ENCODE assay signal across 10 mouse cellular contexts in genomic region chr7:38074514-38074913, GRCm38 (mm10). TPM values are rescaled to one million over a fixed set of nuclear protein-coding genes. Genes with fewer than 3 reads are reported as not detected.
DNase-seq lines count a peak whose midpoint lies in the region; ATAC-seq and TF ChIP-seq lines count a peak whose summit lies in the region.
"Had no signal": no experiment of that assay in that cellular context is flagged by ENCODE, and none has a peak within 500 bp of the region (broad histone marks: within the 10 kb centered on the region; RNA-seq: fewer than 3 reads in every experiment).

No protein-coding gene starts in this region.

- no peak for ATAC-seq in heart, embryonic 15.5 days (replicated peaks; ENCODE audit: insufficient number of reproducible peaks, insufficient read depth, low FRiP score, low read depth)
- ATAC-seq in forebrain, postnatal 0 days = peak; percentile 45; the same call in 1 of the 2 replicates
- peak; percentile 83 for ATAC-seq in midbrain, embryonic 16.5 days
- no peak for ATAC-seq in granulocyte monocyte progenitor cell, adult 5-6 weeks (replicated peaks; ENCODE audit: poor library complexity, severe bottlenecking)

- no peak for DNase-seq in heart, postnatal 36 days
- DNase-seq in cerebellum, postnatal 25 days = peak; percentile 44 to 59
- DNase-seq in forebrain, postnatal 0 days = no peak
- DNase-seq in adipocyte (ENCODE audit: low spot score) = no peak
- no peak for DNase-seq in urinary bladder, postnatal 14 days (ENCODE audit: low spot score)
- DNase-seq: liver, embryonic 13.5 days had no signal

- no peak for TF ChIP-seq CTCF in forebrain, postnatal 0 days (IDR thresholded peaks at IDR 0.05; ENCODE audit: low read depth)

- H3K9me3 ChIP-seq in heart, embryonic 15.5 days (replicated peaks) = no peaks in the 10 kb centered on the region
- H3K9me3 ChIP-seq in forebrain, postnatal 0 days (ENCODE audit: low read length) = no peaks in the 10 kb centered on the region
- H3K9me3 ChIP-seq in midbrain, embryonic 16.5 days (replicated peaks; ENCODE audit: control insufficient read depth, low read length, poor library complexity, severe bottlenecking) = no peaks in the 10 kb centered on the region
- H3K9me3 ChIP-seq: G1E; liver, embryonic 13.5 days had no signal

- intact Hi-C loops in heart, postnatal 36 days (cut with DNase I) = loop anchor here (1.0 to 5.0 kb wide), 3 partner anchors 13 to 702 kb away; no protein-coding TSS in a partner anchor

- peaks cover 6% of the 10 kb centered on the region; the same call in 1 of the 2 replicates for H3K27me3 ChIP-seq in heart, embryonic 15.5 days
- peaks cover 9% of the 10 kb centered on the region; the same call in 1 of the 2 replicates for H3K27me3 ChIP-seq in forebrain, postnatal 0 days (ENCODE audit: insufficient read depth, low read length)
- H3K27me3 ChIP-seq in midbrain, embryonic 16.5 days (ENCODE audit: control insufficient read depth, insufficient read depth, low read depth, low read length) = 0 out of 2 replicates have a peak, but pooled peaks cover 3% of the 10 kb centered on the region

- H3K4me1 ChIP-seq in heart, embryonic 15.5 days (replicated peaks) = peaks cover 7% of the 10 kb centered on the region; the same call in 1 of the 2 replicates
- no peaks in the 10 kb centered on the region for H3K4me1 ChIP-seq in forebrain, postnatal 0 days (ENCODE audit: insufficient read depth)
- peaks cover 11% of the 10 kb centered on the region for H3K4me1 ChIP-seq in midbrain, embryonic 16.5 days (ENCODE audit: control insufficient read depth, insufficient read depth, low read length)
- H3K4me1 ChIP-seq: liver, embryonic 13.5 days had no signal

- H3K36me3 ChIP-seq in heart, embryonic 15.5 days = no peaks in the 10 kb centered on the region
- no peaks in the 10 kb centered on the region for H3K36me3 ChIP-seq in forebrain, postnatal 0 days (ENCODE audit: insufficient read depth)
- H3K36me3 ChIP-seq in midbrain, embryonic 16.5 days (ENCODE audit: control insufficient read depth, insufficient read depth, low read length) = no peaks in the 10 kb centered on the region
- H3K36me3 ChIP-seq: G1E; liver, embryonic 13.5 days had no signal

- H3K27ac ChIP-seq in heart, embryonic 15.5 days = no peak overlapping the region
- no peak overlapping the region for H3K27ac ChIP-seq in forebrain, postnatal 0 days (ENCODE audit: low read depth, low read length)
- no peak overlapping the region for H3K27ac ChIP-seq in midbrain, embryonic 16.5 days (ENCODE audit: low read length)
- H3K27ac ChIP-seq: liver, embryonic 13.5 days had no signal

- peak overlapping the region; percentile 19; the same call in 1 of the 2 replicates for H3K4me3 ChIP-seq in heart, embryonic 15.5 days
- H3K4me3 ChIP-seq in forebrain, postnatal 0 days (ENCODE audit: low read depth, low read length) = 0 out of 2 replicates have a peak overlapping the region, but pooled peaks have one; percentile 5
- H3K4me3 ChIP-seq in midbrain, embryonic 16.5 days (ENCODE audit: low read depth, low read length) = peak overlapping the region; percentile 2
- H3K4me3 ChIP-seq: liver, embryonic 13.5 days had no signal

- no peak overlapping the region for H3K9ac ChIP-seq in heart, embryonic 15.5 days
- peak overlapping the region; percentile 37 for H3K9ac ChIP-seq in forebrain, postnatal 0 days
- H3K9ac ChIP-seq in midbrain, embryonic 16.5 days (ENCODE audit: low read depth, low read length) = peak overlapping the region; percentile 8
- H3K9ac ChIP-seq: liver, embryonic 13.5 days had no signal

- 9% methylated on average over 14 of the region's 14 CpGs for WGBS in heart, embryonic 15.5 days
- 2% methylated on average over 14 of the region's 14 CpGs for WGBS in forebrain, postnatal 0 days
- 1% methylated on average over 14 of the region's 14 CpGs for WGBS in midbrain, embryonic 16.5 days

- peak overlapping the region; percentile 45 for H3K4me2 ChIP-seq in heart, embryonic 15.5 days
- H3K4me2 ChIP-seq in forebrain, postnatal 0 days (ENCODE audit: low read depth) = peak overlapping the region; percentile 44
- H3K4me2 ChIP-seq in midbrain, embryonic 16.5 days (ENCODE audit: low read length) = peak overlapping the region; percentile 54
- H3K4me2 ChIP-seq: liver, embryonic 13.5 days had no signal

RNA-seq across cellular contexts. Expression of gene Ccne1, which starts 32.8 kb away (rescaled TPM):
- polyA plus RNA-seq in heart, embryonic 15.5 days (2015; fragmentation: Nextera tagmentation; extraction: Ambion mirVana) = 23.5 and 29.0 TPM in 2 replicates
- 1 to 10 TPM in 1 of 2 experiments, under 1 TPM in 1; 0.70 to 1.5 TPM for total RNA-seq in heart, postnatal 36 days (2021)
- total RNA-seq in forebrain, postnatal 0 days (2014; rRNA removed) = 7.5 and 9.9 TPM in 2 replicates
- 8.3 and 11.8 TPM in 2 replicates for polyA plus RNA-seq in forebrain, postnatal 0 days (2015; fragmentation: Nextera tagmentation; extraction: Ambion mirVana)
- 9.6 and 13.2 TPM in 2 replicates for polyA plus RNA-seq in midbrain, embryonic 16.5 days (2015; fragmentation: Nextera tagmentation; extraction: Ambion mirVana)
- total RNA-seq in granulocyte monocyte progenitor cell, adult 5-6 weeks (2014; fragmentation: Nextera tagmentation) = 22.4 and 23.1 TPM in 2 replicates
- total RNA-seq in granulocyte monocyte progenitor cell, adult 5-6 weeks (2017) = 20.9 and 25.7 TPM in 2 replicates

RNA-seq across cellular contexts. Expression of gene Uri1, which starts 51.2 kb away (rescaled TPM):
- 27.5 and 30.8 TPM in 2 replicates for polyA plus RNA-seq in heart, embryonic 15.5 days (2015; fragmentation: Nextera tagmentation; extraction: Ambion mirVana)
- total RNA-seq in heart, postnatal 36 days (2021) = 10 to 100 TPM; 20.1 to 22.2 TPM
- total RNA-seq in forebrain, postnatal 0 days (2014; rRNA removed) = 43.6 and 49.4 TPM in 2 replicates
- polyA plus RNA-seq in forebrain, postnatal 0 days (2015; fragmentation: Nextera tagmentation; extraction: Ambion mirVana) = 35.9 and 39.0 TPM in 2 replicates
- 33.3 TPM in 2 replicates for polyA plus RNA-seq in midbrain, embryonic 16.5 days (2015; fragmentation: Nextera tagmentation; extraction: Ambion mirVana)
- 53.2 and 70.9 TPM in 2 replicates for total RNA-seq in granulocyte monocyte progenitor cell, adult 5-6 weeks (2014; fragmentation: Nextera tagmentation)
- 61.3 and 64.5 TPM in 2 replicates for total RNA-seq in granulocyte monocyte progenitor cell, adult 5-6 weeks (2017)

Comparison
In these comparisons a context has a peak if more than half of its experiments do, and no peak if none do; other contexts are left out.
1. ATAC-seq: peak in forebrain, postnatal 0 days (single experiment) and midbrain, embryonic 16.5 days (single experiment); none in heart, embryonic 15.5 days (single experiment) and granulocyte monocyte progenitor cell, adult 5-6 weeks (single experiment).
2. DNase-seq: peak in cerebellum, postnatal 25 days (2 of 2); none in heart, postnatal 36 days (0 of 2), forebrain, postnatal 0 days (single experiment), adipocyte (single experiment) and urinary bladder, postnatal 14 days (single experiment).
3. Peak in every context shown above with its lines, with median percentiles within 50 percentile points of each other: H3K4me2 ChIP-seq and H3K4me3 ChIP-seq.